Mouse (Mus musculus): ENCODE measurements around the gene Olfr1392.
"Not testable (repeated sequence)": the region's sequence is repeated elsewhere in the genome, so short reads cannot be mapped to it uniquely, and the experiment has no call there.

Gene Olfr1392

DNA sequence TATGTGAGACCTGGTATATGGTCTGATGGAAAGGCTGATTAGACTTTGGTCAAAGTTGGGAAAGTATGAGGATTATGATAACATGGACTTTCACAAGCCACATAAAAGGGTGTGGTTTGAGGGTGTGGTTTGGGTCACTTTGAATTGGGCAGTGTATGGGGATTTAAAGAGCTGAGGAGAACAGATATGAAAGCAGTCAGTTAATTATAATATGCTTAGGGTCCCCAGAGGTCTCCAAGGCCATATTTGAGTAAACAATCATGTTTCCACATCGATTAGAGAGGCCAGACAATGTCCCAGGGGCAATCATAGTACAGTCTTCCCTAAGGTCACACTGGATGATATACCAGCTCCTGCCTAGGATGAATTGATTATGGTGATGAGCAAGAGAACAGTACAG lies at the start of gene Olfr1392:
TSS of gene Olfr1392 (plus strand) at position 301 of the 400 bp plus-strand sequence.
- not testable (repeated sequence) for DNase-seq

GRCm38 (mm10) chr11:49235459-49236207 lies 49.4 kb upstream of the Olfr1392 start:
- DNase-seq: no peak

DNA sequence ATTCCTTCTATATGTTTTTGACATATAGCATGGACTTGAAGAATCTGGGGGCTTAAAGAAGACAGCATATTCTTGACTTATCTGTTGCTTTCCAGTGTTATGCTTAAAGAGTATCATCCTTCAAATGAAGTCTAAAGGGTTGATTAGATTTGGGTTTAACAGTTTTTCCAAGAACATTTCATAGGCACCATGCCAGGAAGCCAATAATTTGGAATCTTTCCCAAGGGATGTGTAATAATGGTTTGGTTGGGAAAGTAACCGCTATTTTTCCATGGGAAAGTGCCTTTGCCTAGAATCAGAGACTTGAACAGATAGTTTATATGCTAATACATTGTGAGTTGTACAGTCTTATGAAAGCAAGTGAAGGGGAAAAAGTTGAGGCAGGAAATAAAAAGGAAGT lies 48.2 kb upstream of the Olfr1392 start:
- no peak for DNase-seq

DNA sequence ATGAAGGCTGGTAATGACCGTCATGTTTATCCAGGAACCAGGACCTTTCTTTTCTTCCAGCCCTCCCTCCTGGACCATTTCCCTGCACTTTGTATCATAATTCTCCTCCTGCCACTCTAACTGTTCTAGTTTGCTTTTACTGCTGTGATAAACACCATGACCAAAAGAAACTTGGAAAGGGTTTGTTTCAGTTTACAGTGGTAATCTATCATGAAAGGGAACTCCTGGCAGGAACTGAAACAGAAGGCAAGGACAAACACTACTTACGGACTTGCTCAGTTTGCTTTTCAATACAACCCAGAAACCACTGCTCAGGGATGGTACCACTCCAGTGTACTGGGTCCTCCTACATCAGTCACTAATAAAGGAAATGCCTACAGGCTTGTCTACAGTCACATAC lies 47.5 kb upstream of the Olfr1392 start:
- DNase-seq: no peak

- no peak for DNase-seq
Observed at GRCm38 (mm10) chr11:49240310-49240709, 44.8 kb upstream of the Olfr1392 start.

GRCm38 (mm10) chr11:49240874-49241273 lies 44.2 kb upstream of the Olfr1392 start:
- no peak for DNase-seq

- no peak for DNase-seq
Observed at GRCm38 (mm10) chr11:49241471-49241870, 43.6 kb upstream of the Olfr1392 start.

DNA sequence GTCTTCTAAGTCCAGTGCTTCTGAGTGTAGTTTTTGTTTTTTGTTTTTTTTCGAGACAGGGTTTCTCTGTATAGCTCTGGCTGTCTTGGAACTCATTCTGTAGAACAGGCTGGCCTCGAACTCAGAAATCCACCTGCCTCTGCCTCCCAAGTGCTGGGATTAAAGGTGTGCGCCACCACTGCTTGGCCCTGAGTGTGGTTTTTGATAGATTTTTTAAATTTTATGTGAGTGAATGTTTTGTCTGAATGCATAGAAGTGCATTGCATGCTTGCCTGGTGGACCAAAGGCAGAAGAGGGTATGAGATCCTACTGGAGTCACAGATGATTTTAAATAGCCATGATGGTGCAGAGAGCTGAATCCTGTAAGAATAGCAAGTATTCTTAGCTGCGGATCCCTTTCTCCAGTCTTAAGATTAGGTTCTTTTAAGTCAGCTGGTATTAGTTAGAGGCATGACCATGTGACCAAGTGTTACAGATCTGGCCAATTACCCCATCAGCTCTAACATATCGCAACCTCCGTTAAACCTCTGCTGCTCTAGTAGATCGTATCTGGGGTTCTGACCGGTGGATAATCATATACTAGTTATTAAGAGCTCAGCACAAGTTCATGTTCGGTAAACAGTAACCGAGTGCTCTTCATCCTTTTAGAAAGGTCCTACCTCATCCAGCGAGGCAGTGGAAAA lies 42.0 kb upstream of the Olfr1392 start:
- DNase-seq: no peak

GRCm38 (mm10) chr11:49243727-49244594 lies 41.1 kb upstream of the Olfr1392 start, which contains the start of gene Mgat1:
Gene Mgat1 (plus strand): TSS chr11:49244191.
- DNase-seq: peak; percentile 92

GRCm38 (mm10) chr11:49244595-49244930 lies 40.5 kb upstream of the Olfr1392 start:
- DNase-seq: no peak

DNA sequence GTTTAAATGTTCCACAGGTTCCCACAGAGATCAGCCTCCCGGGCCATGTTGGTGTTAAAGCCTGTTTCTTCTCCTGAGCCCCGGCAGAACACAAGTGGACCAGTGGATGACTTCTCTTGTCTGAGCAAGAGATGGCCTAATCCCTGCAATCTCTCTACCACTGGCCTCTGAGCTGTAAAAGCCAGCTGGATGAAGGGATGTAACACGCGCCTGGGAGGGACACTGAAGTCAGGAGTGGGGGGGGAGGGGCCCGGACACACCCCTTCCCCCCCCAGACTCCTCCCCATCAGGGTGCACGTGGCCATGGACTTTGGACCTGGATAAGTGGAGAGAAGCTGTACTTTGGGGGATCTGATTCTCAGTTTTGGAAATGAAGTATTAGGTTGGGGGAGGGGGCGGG lies 39.9 kb upstream of the Olfr1392 start:
- DNase-seq: no peak

- no peak for DNase-seq
Observed at GRCm38 (mm10) chr11:49245634-49246415, 39.3 kb upstream of the Olfr1392 start.

DNA sequence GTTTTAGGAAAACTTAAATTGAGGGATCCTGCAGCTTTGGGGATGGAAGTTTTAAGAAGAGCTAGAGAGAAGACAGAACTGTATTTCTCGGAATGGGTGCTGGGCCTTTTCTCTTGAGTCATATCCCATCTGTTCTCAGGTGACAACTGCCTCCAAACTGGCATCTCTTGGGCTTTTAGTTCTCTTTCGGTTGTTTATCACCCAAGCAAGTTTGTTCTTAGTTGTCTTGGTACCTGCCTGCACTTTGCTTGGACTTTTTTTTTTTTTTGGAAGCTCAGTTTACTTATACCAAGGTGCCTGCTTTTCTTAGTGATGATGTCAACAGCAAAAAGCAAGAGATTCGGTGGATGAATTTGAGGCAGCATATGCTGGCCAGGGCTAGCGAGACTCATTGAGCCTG lies 38.6 kb upstream of the Olfr1392 start:
- no peak for DNase-seq

GRCm38 (mm10) chr11:49247255-49247654 lies 37.8 kb upstream of the Olfr1392 start:
- no peak for DNase-seq

DNA sequence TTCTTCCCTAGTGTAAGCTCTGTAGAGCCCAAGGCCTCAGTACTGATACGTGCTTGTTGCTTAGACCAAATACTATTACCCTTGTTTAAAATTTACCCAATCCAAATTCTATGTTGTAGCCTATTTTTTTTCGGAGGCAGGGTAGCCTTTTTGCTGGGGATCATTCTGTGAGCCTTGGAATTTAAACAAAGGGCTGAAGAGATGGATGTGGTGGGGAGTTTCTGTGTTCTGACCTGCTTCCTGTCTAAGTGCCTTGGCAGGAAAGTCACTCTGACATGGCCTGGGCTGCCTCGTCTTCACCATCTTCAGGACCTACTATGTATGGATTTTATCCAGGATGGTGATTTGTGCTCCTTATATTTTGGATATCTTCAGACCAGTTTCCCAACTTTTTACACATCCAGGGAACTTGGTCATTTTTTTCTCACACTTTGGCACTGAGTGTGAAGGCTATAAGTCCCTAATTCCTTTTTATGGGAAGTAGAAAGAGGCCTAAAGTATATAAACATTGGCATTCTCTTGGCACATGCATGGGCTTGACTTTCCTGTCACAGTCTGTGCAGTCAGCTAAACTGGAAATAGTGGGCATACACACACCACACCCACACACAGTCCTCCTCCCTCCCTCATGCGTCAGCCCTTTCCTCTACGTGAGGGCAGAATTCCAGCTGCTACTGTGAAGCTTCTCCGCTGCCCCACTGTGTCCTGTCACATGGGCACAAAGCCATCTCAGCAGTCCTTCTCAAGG lies 36.7 kb upstream of the Olfr1392 start:
- no peak for DNase-seq

DNA sequence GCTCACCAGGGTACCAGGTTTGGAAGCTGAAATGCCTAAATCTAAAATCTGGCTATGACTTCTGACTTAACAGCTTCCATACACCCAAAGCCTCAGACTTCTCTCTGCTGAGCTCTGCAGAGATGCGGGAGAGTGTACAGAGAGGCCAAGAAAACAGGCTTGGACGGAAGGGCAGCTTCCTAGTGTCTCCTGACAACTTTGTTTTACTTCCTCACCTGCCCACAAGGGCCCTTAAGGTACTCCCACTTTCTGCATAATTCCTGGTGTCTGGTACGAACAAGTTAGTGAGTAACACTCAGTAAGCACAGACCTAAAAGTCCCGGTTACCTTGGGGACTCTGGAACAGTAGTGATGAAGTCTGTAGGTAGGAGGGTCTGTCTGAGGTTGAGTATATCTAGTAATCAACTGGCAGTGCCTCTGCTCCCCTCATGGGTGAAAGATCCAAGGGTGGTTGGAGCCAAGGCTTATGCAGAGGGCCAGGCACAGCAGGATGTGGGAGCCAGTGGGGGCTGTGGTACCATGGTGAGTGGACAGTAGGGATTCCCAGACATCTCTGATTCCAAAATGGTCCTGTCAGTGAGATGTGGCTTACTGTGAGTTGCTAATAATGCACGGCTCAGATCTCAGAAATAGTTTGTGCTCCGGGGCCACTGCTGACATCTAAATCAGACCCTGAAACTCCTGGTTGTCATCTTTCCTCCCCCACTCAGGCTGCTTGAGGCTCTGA lies 35.9 kb upstream of the Olfr1392 start:
- no peak for DNase-seq

GRCm38 (mm10) chr11:49249811-49250421 lies 35.2 kb upstream of the Olfr1392 start:
- no peak for DNase-seq

DNA sequence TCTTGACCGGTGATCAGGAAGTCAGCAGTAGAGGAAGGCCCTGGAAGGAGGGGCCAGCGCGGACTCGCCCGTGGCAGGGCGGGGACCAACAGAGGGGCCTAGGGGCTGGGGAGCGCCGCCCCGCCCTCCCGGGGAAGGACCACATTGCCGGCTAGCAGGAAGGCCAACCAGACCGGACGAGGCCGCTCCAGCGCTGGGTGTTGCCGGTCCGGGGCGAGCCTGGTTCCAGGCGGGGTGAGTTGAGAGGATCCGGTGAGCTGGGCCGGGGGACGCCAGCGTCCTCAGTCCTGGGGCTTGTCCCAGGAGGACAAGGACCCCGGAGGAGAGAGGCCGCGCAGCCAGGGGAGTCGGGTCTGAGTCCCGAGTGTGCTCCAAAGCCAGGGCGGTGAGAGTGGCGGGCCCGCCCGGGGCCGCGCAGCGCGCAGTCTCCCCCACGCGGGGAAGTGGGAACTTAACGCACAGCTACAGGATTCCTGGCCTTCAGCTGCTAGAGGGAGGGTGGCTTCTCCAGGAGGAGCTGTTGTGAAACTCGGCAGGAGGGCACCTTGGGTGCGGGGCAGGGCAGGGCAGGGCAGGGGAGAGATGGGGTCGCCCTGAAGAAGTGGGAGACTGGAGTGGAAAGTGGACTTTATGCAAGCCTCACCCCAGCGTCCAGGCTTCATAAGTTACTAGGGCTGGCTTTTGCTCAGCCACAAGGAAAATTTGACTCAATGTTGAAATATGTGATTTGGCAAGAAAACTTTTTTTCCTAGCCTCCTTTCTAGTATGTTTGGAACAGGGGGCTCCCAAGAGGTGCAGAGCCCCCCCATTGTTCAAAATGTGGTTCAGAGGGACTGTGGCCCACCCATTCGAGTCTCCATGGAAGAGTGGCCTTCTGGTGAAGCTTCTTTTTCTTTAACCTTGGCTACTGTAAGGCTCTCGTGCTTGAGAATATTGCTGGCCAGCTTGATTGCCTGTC lies 34.4 kb upstream of the Olfr1392 start:
- DNase-seq: peak; percentile 73

DNA sequence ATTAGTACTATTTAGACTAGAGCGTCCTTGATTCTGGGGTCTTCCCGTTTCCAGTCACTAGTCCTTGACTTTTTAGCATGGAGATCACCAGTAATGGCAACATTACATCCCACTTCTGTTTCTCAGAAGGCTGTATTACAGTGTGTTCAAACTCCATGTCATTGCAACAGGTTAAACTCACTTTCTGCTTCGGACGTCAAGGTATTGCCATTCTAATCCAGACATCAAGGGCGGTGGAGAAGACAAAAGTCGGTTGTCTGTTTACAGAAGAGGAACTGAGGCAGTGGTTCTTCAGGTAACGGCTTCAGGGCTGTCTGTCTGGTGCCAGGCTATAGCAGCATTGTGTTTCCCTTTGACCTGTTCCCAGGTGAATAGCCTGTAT lies 33.7 kb upstream of the Olfr1392 start:
- DNase-seq: no peak

- no peak for DNase-seq
Observed at GRCm38 (mm10) chr11:49252048-49252447, 33.0 kb upstream of the Olfr1392 start.
